Mouse (Mus musculus) WW6 (cell line): ENCODE measurements around the gene Thsd4.
"Not testable (repeated sequence)": the region's sequence is repeated elsewhere in the genome, so short reads cannot be mapped to it uniquely, and the experiment has no call there.

Experiments used
- DNase-seq: peaks from one replicate; pipeline ENCODE4 v3.0.0-alpha.2; 2013; ENCODE audit warnings: low read depth, low spot score

The Thsd4 gene

GRCm38 (mm10) chr9:60218396-60218795 is 303.4 kb downstream of the Thsd4 start:
- no peak for DNase-seq

DNA sequence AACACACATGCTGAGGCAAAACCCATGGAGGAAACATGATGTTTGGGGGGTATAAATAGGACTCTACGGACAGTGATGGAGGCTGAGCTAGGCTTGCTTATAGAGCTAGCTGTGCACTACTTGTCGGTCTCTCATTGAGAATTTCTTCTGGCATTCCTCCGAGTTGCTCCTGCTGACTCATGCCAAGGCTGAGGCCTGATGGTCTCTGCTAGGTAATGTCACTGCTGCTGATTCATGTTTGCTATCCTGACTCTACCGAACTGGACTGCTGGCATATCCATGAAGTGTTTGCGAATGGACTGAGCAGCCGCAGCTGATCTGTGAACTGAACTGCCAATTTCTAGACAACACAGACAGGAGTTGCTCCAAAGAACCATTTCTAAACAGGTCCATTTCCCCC is 305.8 kb downstream of the Thsd4 start:
- DNase-seq, result no peak

DNA sequence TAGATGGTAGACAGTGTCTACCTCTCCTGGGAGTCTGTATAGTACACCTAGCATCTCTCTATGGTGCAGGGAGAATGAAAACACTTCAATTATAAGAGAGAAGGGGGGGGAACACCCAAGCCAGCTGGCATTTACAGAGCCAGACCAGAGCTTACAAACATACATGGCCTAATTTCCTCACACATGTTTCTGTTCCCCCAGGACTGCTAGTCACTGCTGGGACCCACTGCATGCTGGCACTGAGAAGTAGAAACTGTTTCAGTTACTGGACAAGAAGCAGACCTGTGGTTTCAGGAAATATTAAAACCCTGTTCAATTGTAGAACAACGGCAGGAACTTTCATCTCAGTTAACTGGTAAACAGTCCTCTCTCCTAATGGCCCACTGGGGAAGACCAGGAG is 308.7 kb downstream of the Thsd4 start:
- DNase-seq, result no peak

GRCm38 (mm10) chr9:60208843-60209242 is 313.0 kb downstream of the Thsd4 start:
- no peak for DNase-seq

GRCm38 (mm10) chr9:60203141-60203540 is 318.7 kb downstream of the Thsd4 start:
- DNase-seq, result no peak

DNA sequence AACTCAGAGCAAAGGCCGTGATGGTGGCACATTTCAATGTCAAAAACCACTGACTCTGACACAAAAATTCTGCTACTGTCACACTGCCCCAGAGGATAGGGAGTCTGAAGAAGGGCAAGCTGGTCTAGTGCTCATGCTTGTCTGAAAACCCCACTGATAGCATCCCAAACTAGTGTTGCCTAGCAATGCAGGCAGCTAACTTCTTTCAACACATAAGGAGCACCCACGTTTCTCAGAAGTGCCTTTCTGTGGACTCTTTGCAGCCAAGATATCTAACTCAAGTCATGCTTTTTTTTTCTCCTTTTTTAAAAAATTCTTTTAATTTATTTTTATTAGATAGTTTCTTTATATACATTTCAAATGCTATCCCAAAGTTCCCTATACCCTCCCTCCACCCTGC is 321.4 kb downstream of the Thsd4 start:
- DNase-seq, result no peak

DNA sequence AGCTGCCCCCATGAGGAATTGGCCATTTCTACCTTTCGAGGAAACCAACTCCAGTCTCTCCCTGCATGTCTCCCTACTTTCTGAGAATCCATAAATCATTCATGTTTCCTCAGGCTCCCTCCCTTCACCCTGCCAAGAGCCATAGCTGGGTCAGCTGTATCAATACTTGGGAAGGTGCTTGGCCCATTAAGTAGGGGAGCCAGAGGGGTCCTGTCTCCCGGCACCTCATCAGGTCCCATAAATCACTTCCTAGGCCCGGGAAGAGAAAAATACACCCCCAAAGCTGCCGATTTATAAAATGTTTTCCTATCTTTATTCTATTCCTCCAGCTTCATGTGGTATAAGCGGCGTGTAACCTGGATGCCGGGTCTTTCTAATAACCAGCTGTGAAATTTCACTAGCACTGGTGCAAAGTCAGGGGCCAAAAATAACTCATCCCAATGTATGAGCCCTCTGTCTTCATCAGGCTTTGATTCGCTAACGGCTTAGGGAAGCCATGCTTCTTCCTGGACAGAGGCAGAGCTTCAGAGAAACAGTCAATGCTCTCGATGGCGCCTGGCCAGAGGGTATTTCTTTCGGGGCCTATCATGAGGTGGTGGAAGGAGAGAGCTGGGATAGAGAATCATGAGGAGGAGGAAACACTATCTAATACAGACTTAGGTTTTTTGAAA is 323.2 kb downstream of the Thsd4 start:
- DNase-seq, result no peak

DNA sequence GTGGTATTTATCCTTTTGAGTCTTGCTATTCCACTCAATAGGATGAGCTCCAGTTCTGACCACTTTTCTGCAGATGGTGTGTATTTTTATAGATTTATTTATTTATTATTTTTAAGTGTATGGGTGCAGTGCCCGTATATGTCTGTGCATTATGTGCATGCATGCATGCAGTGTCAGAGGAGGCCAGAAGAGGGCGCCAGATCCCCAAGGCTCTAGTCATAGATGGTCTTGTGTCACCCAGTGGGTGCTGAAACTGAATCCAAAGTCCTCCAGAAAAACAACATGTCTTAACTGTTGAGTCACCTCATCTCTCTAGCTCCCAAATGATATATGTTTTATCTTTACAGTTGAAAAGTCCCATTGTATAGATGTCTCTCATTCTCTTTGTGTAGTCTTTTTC is 326.3 kb downstream of the Thsd4 start:
- DNase-seq, result peak; percentile 5

- DNase-seq, result no peak
Observed at GRCm38 (mm10) chr9:60194905-60195304, 326.9 kb downstream of the Thsd4 start.

DNA sequence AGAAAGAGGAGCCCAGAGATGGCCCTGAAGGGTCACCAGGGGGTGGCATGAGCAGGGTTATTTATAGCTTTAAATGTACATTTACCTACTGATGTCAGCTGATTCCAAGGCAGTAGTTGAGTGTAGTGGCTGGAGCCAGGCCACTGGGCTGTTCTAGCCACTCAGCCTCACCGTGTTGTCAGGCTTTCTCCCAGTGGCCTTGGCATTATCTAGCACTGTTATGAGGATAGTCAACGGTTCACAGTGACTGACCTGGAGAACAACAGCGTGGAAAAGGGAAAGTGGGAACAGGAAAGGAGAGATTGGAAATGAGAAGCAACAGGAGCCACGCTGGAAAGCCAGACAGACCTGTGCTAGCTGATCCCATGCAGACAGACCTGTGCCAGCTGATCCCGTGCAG is 329.5 kb downstream of the Thsd4 start:
- DNase-seq, result no peak

DNA sequence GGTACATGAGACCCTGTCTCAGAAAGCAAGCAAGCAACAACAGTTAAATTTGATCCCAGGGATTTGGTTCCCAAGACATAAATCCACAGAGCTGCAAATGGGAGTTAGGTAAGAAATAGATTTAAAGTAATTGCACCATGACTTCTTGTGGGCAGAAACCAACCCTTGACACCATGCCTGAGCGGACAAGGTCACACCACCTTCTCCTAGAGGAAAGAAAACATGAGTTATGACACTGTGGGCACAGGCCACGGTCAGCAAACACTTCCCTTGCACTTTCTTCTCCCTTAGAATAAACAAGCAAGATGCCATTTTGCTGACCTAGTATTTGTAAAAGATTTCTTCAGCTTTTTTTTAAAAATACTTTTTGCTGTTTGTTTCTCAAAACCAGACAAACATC is 334.4 kb downstream of the Thsd4 start:
- DNase-seq, result no peak

- DNase-seq, result no peak
Observed at GRCm38 (mm10) chr9:60186948-60187347, 334.9 kb downstream of the Thsd4 start.

DNA sequence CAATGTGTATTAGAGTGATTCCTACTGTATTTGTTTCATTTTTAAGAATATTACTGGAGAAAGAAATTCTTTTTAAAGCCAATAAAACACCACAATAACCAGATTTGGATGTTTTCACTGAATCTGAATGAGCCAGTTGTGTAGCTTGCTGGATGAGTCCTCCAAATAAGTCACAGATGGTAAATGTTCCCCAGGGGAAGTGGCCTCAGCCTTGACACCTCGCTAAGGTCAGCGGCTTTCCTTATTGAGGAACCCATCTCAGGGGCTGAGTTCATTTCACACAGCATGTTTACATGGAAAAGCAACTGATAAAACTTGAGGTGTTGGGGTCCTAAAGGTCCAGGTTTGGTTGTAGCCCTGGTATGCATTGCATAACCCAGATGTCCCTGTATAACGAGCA is 337.8 kb downstream of the Thsd4 start:
- no peak for DNase-seq

- DNase-seq, result no peak
Observed at GRCm38 (mm10) chr9:60182371-60182770, 339.5 kb downstream of the Thsd4 start.

- no peak for DNase-seq
Observed at GRCm38 (mm10) chr9:60180936-60181335, 340.9 kb downstream of the Thsd4 start.

DNA sequence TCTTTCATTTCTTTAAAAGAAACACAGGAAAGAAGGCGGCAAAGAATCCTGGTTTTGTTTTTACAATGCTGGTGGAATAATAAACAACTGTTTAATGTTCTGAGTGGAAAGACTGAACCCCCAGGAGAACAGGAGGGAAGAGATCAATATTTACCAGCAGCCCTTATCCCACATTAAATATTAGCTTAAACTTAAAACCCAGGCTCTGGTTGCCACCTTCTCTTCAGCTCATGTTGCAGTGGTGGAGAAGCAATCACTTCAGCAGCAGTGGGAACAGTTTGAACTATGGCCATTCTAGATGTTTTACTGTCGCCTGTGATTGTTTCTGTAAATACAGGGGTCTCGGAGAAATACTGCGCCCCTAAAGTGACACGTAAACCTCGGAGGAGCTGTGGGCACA is 341.7 kb downstream of the Thsd4 start:
- no peak for DNase-seq

GRCm38 (mm10) chr9:60176311-60176710 is 345.5 kb downstream of the Thsd4 start:
- no peak for DNase-seq

- not testable (repeated sequence) for DNase-seq
Observed at GRCm38 (mm10) chr9:60172459-60173060, 349.3 kb downstream of the Thsd4 start.

DNA sequence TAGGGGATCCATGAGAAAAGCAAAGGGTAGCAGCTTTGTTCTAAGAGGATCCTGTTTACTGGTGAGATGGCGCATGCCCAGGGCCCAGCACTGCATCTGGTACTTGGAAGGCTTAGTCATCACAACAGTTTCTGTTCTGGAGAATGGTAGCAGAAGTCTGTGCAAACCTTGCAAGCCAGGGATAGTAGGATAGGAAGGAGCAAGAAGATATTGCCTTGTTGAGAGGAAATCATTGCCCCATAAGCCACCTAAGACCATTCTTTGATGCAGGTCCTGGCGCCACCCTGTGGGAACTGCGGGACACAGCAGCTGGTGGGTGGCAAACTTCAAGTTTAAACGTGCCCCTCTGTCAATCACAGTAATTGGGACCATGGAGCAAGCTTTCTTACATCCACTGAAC is 354.9 kb downstream of the Thsd4 start:
- DNase-seq, result no peak

DNA sequence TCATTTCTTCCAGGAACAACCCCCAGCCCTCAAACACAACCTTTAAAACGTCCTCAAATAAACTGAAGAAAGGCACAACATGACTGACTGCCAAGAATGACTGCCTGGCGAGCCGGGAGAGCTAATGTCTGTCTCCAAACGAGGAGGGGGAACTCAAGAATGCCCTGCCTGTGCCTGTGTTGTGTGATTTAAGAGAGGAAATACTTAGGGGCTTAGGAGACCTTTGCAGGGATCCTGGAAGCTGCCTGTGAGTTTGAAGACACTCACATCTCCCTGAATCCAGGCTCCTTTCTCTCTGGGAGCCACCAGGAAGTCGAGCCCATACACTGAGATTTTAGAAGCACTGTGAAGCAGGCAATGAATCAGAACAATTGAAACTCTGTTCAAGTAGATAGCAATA is 361.0 kb downstream of the Thsd4 start:
- no peak for DNase-seq

DNA sequence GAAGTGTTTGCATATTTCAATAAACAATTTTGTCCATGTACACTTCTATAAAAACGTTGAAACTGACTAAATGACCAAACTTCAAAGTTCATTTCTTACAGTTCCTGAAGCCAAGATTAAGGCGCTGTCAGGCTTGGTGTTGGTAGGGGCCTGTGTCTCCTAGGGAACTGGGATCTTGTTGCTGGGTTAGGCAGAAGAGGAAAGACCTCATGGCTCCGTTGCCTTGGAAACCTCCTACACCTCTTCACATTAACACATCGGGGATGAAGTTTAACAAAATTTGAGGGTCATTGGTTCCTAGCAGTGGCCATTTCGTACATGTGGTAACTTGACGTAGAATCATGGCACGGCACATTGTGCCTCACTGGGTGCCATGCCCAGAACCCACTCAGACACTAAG is 361.7 kb downstream of the Thsd4 start:
- DNase-seq, result no peak

DNA sequence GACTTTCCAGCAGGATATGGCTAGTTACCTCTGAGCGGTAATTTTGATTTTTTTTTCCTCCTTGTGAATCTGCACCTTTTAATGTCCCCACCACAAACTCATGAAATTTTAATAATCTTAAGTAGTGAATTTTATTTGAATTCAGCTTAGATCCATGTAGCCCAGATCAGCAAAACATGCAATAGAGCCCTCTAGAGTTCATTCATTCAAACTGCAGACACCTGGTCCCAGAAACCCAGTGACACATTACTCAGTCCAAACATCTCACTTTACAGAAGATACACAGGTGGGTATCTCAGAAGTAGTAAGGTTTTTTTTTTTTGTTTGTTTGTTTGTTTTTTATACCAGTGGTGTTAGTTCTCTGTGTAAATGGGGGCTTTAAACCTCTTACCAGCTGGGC is 368.9 kb downstream of the Thsd4 start:
- DNase-seq, result no peak

DNA sequence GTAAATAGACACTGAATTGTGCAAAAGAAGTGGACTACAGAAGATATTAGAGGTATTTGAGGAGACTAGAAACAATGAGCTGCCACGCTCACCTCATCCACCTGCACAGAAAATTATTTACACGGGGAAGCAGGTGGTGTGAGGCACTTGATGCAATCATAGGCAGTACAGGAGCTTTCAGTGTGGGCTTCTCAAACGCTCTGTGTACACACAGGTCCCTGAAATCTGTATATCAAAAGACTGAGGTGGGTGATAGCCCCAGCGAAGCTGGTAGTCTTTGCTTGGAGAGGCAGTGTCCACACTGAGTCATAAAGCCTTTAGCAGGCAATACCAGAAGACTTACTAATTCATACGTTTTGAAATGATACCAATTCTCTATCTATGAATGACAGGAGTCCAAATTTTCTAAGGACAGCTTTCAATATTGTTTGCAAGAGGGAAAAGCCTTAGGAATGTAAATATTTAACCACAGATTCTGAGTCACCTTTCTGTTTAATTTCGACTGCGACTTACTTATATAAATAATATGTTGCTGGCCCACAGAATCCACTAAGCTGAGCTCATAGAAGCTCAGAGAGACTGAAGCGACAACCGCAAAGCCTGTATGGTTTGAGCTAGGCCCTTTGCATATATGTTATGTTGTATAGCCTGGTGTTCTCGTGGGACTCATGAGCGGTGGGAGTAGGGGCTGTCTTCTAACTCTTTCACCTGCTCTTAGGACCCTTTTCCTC is 369.8 kb downstream of the Thsd4 start:
- no peak for DNase-seq
